Mouse (Mus musculus): Measurements from ENCODE around the gene Abcc2.

- TF ChIP-seq CTCF (IDR thresholded peaks at IDR 0.05; ENCODE audit: low read depth), result no peak
- TF ChIP-seq EP300 (IDR thresholded peaks at IDR 0.05; ENCODE audit: low read depth), result no peak
Observed at GRCm38 (mm10) chr19:43762410-43762809, 19.6 kb upstream of the Abcc2 start.

Data from liver, embryonic 14.5 days (tissue).